Mouse (Mus musculus) midbrain, postnatal 0 days (tissue): Measurements from ENCODE around the gene Gm14296. TPM values are rescaled to one million over a fixed set of nuclear protein-coding genes. Genes with fewer than 3 reads are reported as not detected.
"Not testable (repeated sequence)": the region's sequence is repeated elsewhere in the genome, so short reads cannot be mapped to it uniquely, and the experiment has no call there.

Experiments
- ATAC-seq: fragments of 200-750 bp; cut with Nextera tagmentation; 2 replicates; pipeline ENCODE4 v1.8.0; 2017; ENCODE audit warnings: moderate number of reproducible peaks, mild to moderate bottlenecking, moderate TSS enrichment, moderate library complexity; ENCODE audit not compliant: low FRiP score
- DNase-seq: peaks from one replicate; pipeline ENCODE4 v3.0.0-alpha.2; 2015; ENCODE audit warnings: low spot score
- H3K27ac ChIP-seq: fragments of 300-500 bp; sonication (generic); 2 replicates; pipeline ENCODE4 v1.5.1; 2014; ENCODE audit warnings: low read depth, mild to moderate bottlenecking, low read length, mixed read lengths
- H3K27me3 ChIP-seq: fragments of 300-500 bp; sonication (generic); 2 replicates; pipeline ENCODE4 v1.6.1; 2014; ENCODE audit warnings: low read length, control low read depth, mixed read lengths; ENCODE audit not compliant: insufficient read depth
- H3K36me3 ChIP-seq: fragments of 300-500 bp; sonication (generic); 2 replicates; pipeline ENCODE4 v1.6.1; 2014; ENCODE audit warnings: low read length, control low read depth, mixed read lengths; ENCODE audit not compliant: insufficient read depth
- H3K4me1 ChIP-seq: fragments of 300-500 bp; sonication (generic); 2 replicates; pipeline ENCODE4 v1.6.1; 2014; ENCODE audit warnings: mild to moderate bottlenecking, control low read depth, antibody characterized with exemption, low read length, mixed read lengths; ENCODE audit not compliant: insufficient read depth
- H3K4me2 ChIP-seq: fragments of 300-500 bp; sonication (generic); 2 replicates; pipeline ENCODE4 v1.6.1; 2014; ENCODE audit warnings: low read depth, mild to moderate bottlenecking, low read length, mixed read lengths; ENCODE audit not compliant: poor library complexity, severe bottlenecking
- H3K4me3 ChIP-seq: fragments of 300-500 bp; sonication (generic); 2 replicates; pipeline ENCODE4 v1.5.1; 2014; ENCODE audit warnings: low read depth, mild to moderate bottlenecking, low read length, moderate library complexity
- H3K9ac ChIP-seq: fragments of 300-500 bp; sonication (generic); replicated peaks from 2 replicates; pipeline ENCODE4 v1.6.1; 2014; ENCODE audit warnings: mild to moderate bottlenecking, low read length, moderate library complexity, mixed read lengths; ENCODE audit not compliant: poor library complexity, severe bottlenecking
- H3K9me3 ChIP-seq: fragments of 300-500 bp; sonication (generic); 2 replicates; pipeline ENCODE4 v1.6.1; 2016; ENCODE audit warnings: low read length, control low read depth
- WGBS: fragments of 180-500 bp; shearing (Covaris S2); extraction: QIAGEN DNeasy Blood & Tissue Kit; methylation state at CpG from one replicate; pipeline ENCODE4 v1.1.7; 2014; 5-methylcytosine and 5-hydroxymethylcytosine counted together
- polyA plus RNA-seq: library from polyadenylated mRNA; unstranded; fragments of >200 nt; fragmentation: Nextera tagmentation; extraction: Ambion mirVana; gene quantifications from 2 replicates; pipeline ENCODE4 v1.2.1, GENCODE M21; 2015
- total RNA-seq: library from RNA; depleted of rRNA; stranded (reverse); fragments of >200 nt; gene quantifications from 2 replicates; pipeline ENCODE4 v1.2.3, GENCODE M21; 2014; rRNA removed

The Gm14296 gene
- total RNA-seq: 8.6 and 13.3 TPM in 2 replicates
- 4.8 and 11.1 TPM in 2 replicates for polyA plus RNA-seq

- H3K27ac ChIP-seq, ATAC-seq, H3K9ac ChIP-seq, H3K27me3 ChIP-seq, H3K36me3 ChIP-seq, H3K4me1 ChIP-seq, H3K9me3 ChIP-seq, DNase-seq, H3K4me2 ChIP-seq, H3K4me3 ChIP-seq: not testable (repeated sequence)
- no CpG with 5 or more reads among the region's 2 CpGs for WGBS
Observed at GRCm38 (mm10) chr2:176927709-176928108, at the start of gene Gm14296. Gm14296 (minus strand) TSS chr2:176927809.

- H3K4me2 ChIP-seq, H3K27ac ChIP-seq, H3K9ac ChIP-seq, ATAC-seq, H3K4me1 ChIP-seq, H3K36me3 ChIP-seq, H3K4me3 ChIP-seq, DNase-seq, H3K9me3 ChIP-seq, H3K27me3 ChIP-seq: not testable (repeated sequence)
- no CpG with 5 or more reads among the region's 1 CpGs for WGBS
Observed at GRCm38 (mm10) chr2:176905464-176905863, 22.1 kb downstream of the Gm14296 start.

Other genes with a start within 250 kb of the Gm14296 start
- 30.3 and 39.6 TPM in 2 replicates for gene Gm14305, start 219.5 kb downstream of the Gm14296 start, total RNA-seq
- gene Gm14305, start 219.5 kb downstream of the Gm14296 start, polyA plus RNA-seq: 43.0 and 43.4 TPM in 2 replicates
- gene Gm14295, start 129.2 kb downstream of the Gm14296 start, total RNA-seq: 9.3 and 11.5 TPM in 2 replicates
- gene Gm14295, start 129.2 kb downstream of the Gm14296 start, polyA plus RNA-seq: 11.2 and 16.6 TPM in 2 replicates
- gene Gm14408, start 96.7 kb downstream of the Gm14296 start, total RNA-seq: not detected in 2 replicates
- not detected in 2 replicates for gene Gm14408, start 96.7 kb downstream of the Gm14296 start, polyA plus RNA-seq
- gene Gm14419, start 73.1 kb upstream of the Gm14296 start, total RNA-seq: 0.49 and 3.4 TPM in 2 replicates
- gene Gm14419, start 73.1 kb upstream of the Gm14296 start, polyA plus RNA-seq: 11.3 and 13.7 TPM in 2 replicates
- 0.19 TPM in 1 of 2 replicates, not detected in the other for gene Gm14401, start 146.5 kb upstream of the Gm14296 start, total RNA-seq
- gene Gm14401, start 146.5 kb upstream of the Gm14296 start, polyA plus RNA-seq: not detected in 2 replicates